Comparison of ENCODE assay signal across 9 mouse cellular contexts in genomic region chr7:27607580-27607979, GRCm38 (mm10). TPM values are rescaled to one million over a fixed set of nuclear protein-coding genes. Genes with fewer than 3 reads are reported as not detected.
DNase-seq lines count a peak whose midpoint lies in the region; ATAC-seq lines count a peak whose summit lies in the region.
"Had no signal": no experiment of that assay in that cellular context is flagged by ENCODE, and none has a peak within 500 bp of the region (broad histone marks: within the 10 kb centered on the region; RNA-seq: fewer than 3 reads in every experiment).

No protein-coding gene starts in this region.

- H3K36me3 ChIP-seq in neural tube, embryonic 11.5 days (ENCODE audit: control insufficient read depth, insufficient read depth, low read length), result no peaks in the 10 kb centered on the region; the same call in 1 of the 2 replicates
- H3K36me3 ChIP-seq in heart, embryonic 15.5 days, result peaks cover 4% of the 10 kb centered on the region; the same call in 1 of the 2 replicates
- H3K36me3 ChIP-seq in neural tube, embryonic 13.5 days, result peaks cover 23% of the 10 kb centered on the region

- 39% methylated on average over 5 of the region's 5 CpGs for WGBS in neural tube, embryonic 11.5 days
- WGBS in heart, embryonic 15.5 days, result 29% methylated on average over 5 of the region's 5 CpGs
- 43% methylated on average over 5 of the region's 5 CpGs for WGBS in neural tube, embryonic 13.5 days

- H3K9ac ChIP-seq in neural tube, embryonic 11.5 days (ENCODE audit: low read length), result peak overlapping the region; percentile 45
- no peak overlapping the region for H3K9ac ChIP-seq in heart, embryonic 15.5 days
- H3K9ac ChIP-seq in neural tube, embryonic 13.5 days, result peak overlapping the region; percentile 43; the same call in 1 of the 2 replicates

- H3K9me3 ChIP-seq in neural tube, embryonic 11.5 days (ENCODE audit: control insufficient read depth, low read length), result no peaks in the 10 kb centered on the region
- no peaks in the 10 kb centered on the region for H3K9me3 ChIP-seq in heart, embryonic 15.5 days (replicated peaks)
- H3K9me3 ChIP-seq in neural tube, embryonic 13.5 days, result no peaks in the 10 kb centered on the region

- H3K4me1 ChIP-seq in neural tube, embryonic 11.5 days (ENCODE audit: control insufficient read depth, insufficient read depth, low read length), result peaks cover 8% of the 10 kb centered on the region
- H3K4me1 ChIP-seq in heart, embryonic 15.5 days (replicated peaks), result peaks cover 72% of the 10 kb centered on the region
- peaks cover 52% of the 10 kb centered on the region for H3K4me1 ChIP-seq in neural tube, embryonic 13.5 days (replicated peaks)

- H3K27me3 ChIP-seq in neural tube, embryonic 11.5 days (ENCODE audit: control insufficient read depth, insufficient read depth, low read length), result no peaks in the 10 kb centered on the region
- H3K27me3 ChIP-seq in heart, embryonic 15.5 days, result no peaks in the 10 kb centered on the region
- H3K27me3 ChIP-seq in neural tube, embryonic 13.5 days, result no peaks in the 10 kb centered on the region

- no peak overlapping the region for H3K4me3 ChIP-seq in neural tube, embryonic 11.5 days (ENCODE audit: low read depth, low read length)
- H3K4me3 ChIP-seq in heart, embryonic 15.5 days, result no peak overlapping the region
- H3K4me3 ChIP-seq in neural tube, embryonic 13.5 days, result no peak overlapping the region

- no peak overlapping the region for H3K27ac ChIP-seq in neural tube, embryonic 11.5 days (ENCODE audit: low read depth, low read length)
- H3K27ac ChIP-seq in heart, embryonic 15.5 days, result peak overlapping the region; percentile 80
- peak overlapping the region; percentile 39 for H3K27ac ChIP-seq in neural tube, embryonic 13.5 days (replicated peaks)

- no peak overlapping the region for H3K4me2 ChIP-seq in neural tube, embryonic 11.5 days (ENCODE audit: low read depth)
- peak overlapping the region; percentile 16; the same call in 1 of the 2 replicates for H3K4me2 ChIP-seq in heart, embryonic 15.5 days
- H3K4me2 ChIP-seq in neural tube, embryonic 13.5 days, result no peak overlapping the region

- DNase-seq in neural tube, embryonic 11.5 days (ENCODE audit: low spot score), result no peak
- DNase-seq in neural tube, embryonic 10.5 days (ENCODE audit: extremely low spot score, low spot score), result no peak
- DNase-seq in cerebellum, postnatal 36 days, result peak; percentile 88 to 93
- peak; percentile 73 to 92 for DNase-seq in kidney, postnatal 25 days
- no peak for DNase-seq in yolk sac, embryonic 10.5 days (ENCODE audit: low spot score)
- no peak for DNase-seq in urinary bladder, postnatal 10 days (ENCODE audit: low spot score)

- no peak for ATAC-seq in neural tube, embryonic 11.5 days (ENCODE audit: insufficient read depth, low FRiP score, low TSS enrichment)
- peak; percentile 65 for ATAC-seq in heart, embryonic 15.5 days (replicated peaks; ENCODE audit: insufficient number of reproducible peaks, insufficient read depth, low FRiP score, low read depth)
- ATAC-seq in neural tube, embryonic 13.5 days (ENCODE audit: low read depth), result peak; percentile 32

RNA-seq across cellular contexts. Expression of gene Akt2, which starts 16.2 kb away (rescaled TPM):
- 72.0 and 72.9 TPM in 2 replicates for polyA plus RNA-seq in neural tube, embryonic 11.5 days (2014; fragmentation: Nextera tagmentation; extraction: Ambion mirVana)
- 69.3 and 80.4 TPM in 2 replicates for polyA plus RNA-seq in heart, embryonic 15.5 days (2015; fragmentation: Nextera tagmentation; extraction: Ambion mirVana)
- 59.6 and 66.2 TPM in 2 replicates for polyA plus RNA-seq in neural tube, embryonic 13.5 days (2015; fragmentation: Nextera tagmentation; extraction: Ambion mirVana)

RNA-seq across cellular contexts. Expression of gene Ttc9b, which starts 46.1 kb away (rescaled TPM):
- 10.2 and 11.2 TPM in 2 replicates for polyA plus RNA-seq in neural tube, embryonic 11.5 days (2014; fragmentation: Nextera tagmentation; extraction: Ambion mirVana)
- 0.58 TPM in 1 of 2 replicates, not detected in the other for polyA plus RNA-seq in heart, embryonic 15.5 days (2015; fragmentation: Nextera tagmentation; extraction: Ambion mirVana)
- polyA plus RNA-seq in neural tube, embryonic 13.5 days (2015; fragmentation: Nextera tagmentation; extraction: Ambion mirVana), result 45.8 and 54.8 TPM in 2 replicates
- polyA plus RNA-seq: gonadal fat pad, adult 2 months had no signal

RNA-seq across cellular contexts. Expression of gene 2310022A10Rik, which starts 54.5 kb away (rescaled TPM):
- polyA plus RNA-seq in neural tube, embryonic 11.5 days (2014; fragmentation: Nextera tagmentation; extraction: Ambion mirVana), result 28.4 and 28.9 TPM in 2 replicates
- polyA plus RNA-seq in heart, embryonic 15.5 days (2015; fragmentation: Nextera tagmentation; extraction: Ambion mirVana), result 36.9 and 39.1 TPM in 2 replicates
- 30.9 and 31.9 TPM in 2 replicates for polyA plus RNA-seq in neural tube, embryonic 13.5 days (2015; fragmentation: Nextera tagmentation; extraction: Ambion mirVana)

RNA-seq across cellular contexts. Expression of gene Pld3, which starts 54.6 kb away (rescaled TPM):
- 72.0 and 73.9 TPM in 2 replicates for polyA plus RNA-seq in neural tube, embryonic 11.5 days (2014; fragmentation: Nextera tagmentation; extraction: Ambion mirVana)
- polyA plus RNA-seq in heart, embryonic 15.5 days (2015; fragmentation: Nextera tagmentation; extraction: Ambion mirVana), result 49.3 and 73.2 TPM in 2 replicates
- 123 and 128 TPM in 2 replicates for polyA plus RNA-seq in neural tube, embryonic 13.5 days (2015; fragmentation: Nextera tagmentation; extraction: Ambion mirVana)

Comparison
In these comparisons a context has a peak if more than half of its experiments do, and no peak if none do; other contexts are left out.
1. DNase-seq: peak in cerebellum, postnatal 36 days (2 of 2) and kidney, postnatal 25 days (2 of 2); none in neural tube, embryonic 11.5 days (single experiment), neural tube, embryonic 10.5 days (single experiment), yolk sac, embryonic 10.5 days (single experiment) and urinary bladder, postnatal 10 days (single experiment).